Mouse (Mus musculus) adrenal gland (tissue): Measurements from ENCODE around the gene Adamts12.

ENCODE experiments used
- intact Hi-C: fragments of 180-260 bp; cut with DNase I; formaldehyde crosslinking; loops from one replicate; pipeline ENCODE4 v1.15.1; 2025

The Adamts12 gene

GRCm38 (mm10) chr15:11396421-11396820 is 331.8 kb downstream of the Adamts12 start:
- intact Hi-C loops: no loop called here
